Mouse (Mus musculus): ENCODE measurements at regions not wholly inside any gene's neighbourhood (a gene's known extent, or its start where the extent isn't known, plus 50 kb on each side); places are given as distances from the start of the nearest gene placed in this dataset.

GRCm38 (mm10) chr12:82520840-82521239 is 67.3 kb upstream of the Rgs6 start:
- in situ Hi-C loops (cut with MboI, MseI): loop anchor here in 1 of 2 experiments (10.0 kb wide), 1 partner anchor 1094 kb away; no protein-coding TSS in a partner anchor

DNA sequence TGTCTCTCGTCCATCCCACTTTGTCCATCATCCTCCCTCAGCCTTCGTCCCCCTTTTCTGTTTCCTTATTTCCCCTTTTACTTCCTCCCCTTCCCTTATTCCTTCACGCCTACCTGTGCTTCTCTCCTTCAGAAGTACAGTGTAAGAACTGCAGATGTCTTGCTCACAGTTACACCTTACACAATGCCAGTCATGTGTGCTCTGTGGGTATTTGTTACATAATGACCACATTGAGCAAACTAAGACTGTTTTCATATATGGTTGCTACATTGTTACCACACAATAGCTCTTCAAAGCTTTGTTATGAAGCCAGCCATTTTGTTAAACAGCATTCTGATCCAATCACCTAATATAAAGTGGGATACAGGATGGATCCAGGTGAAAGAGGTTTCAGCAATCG is 63.1 kb upstream of the Rgs6 start:
- in situ Hi-C loops (cut with MboI, MseI): loop anchor here in 1 of 2 experiments (10.0 kb wide), 1 partner anchor 1090 kb away; no protein-coding TSS in a partner anchor

All from T-helper 17 cell (primary cell).